Mouse (Mus musculus): ENCODE data around the gene Tmprss11f. TPM values are rescaled to one million over a fixed set of nuclear protein-coding genes. Genes with fewer than 3 reads are reported as not detected.
"Not testable (repeated sequence)": the region's sequence is repeated elsewhere in the genome, so short reads cannot be mapped to it uniquely, and the experiment has no call there.

The Tmprss11f gene
- polyA plus RNA-seq (2014; fragmentation: Nextera tagmentation; extraction: Ambion mirVana), result 0.14 and 0.31 TPM in 2 replicates

- Histone ChIP-seq H3K36me3 (ENCODE audit: control insufficient read depth, insufficient read depth, low read length) (no peaks in the 10 kb centered on the region), H3K9ac (ENCODE audit: low read depth, low read length) (no peak within 1 kb of the TSS), H3K4me3 (ENCODE audit: low read depth, low read length) (no peak within 1 kb of the TSS), H3K9me3 (ENCODE audit: control insufficient read depth, low read length) (no peaks in the 10 kb centered on the region), H3K27me3 (replicated peaks; ENCODE audit: control insufficient read depth, insufficient read depth, low read length) (no peaks in the 10 kb centered on the region), H3K4me1 (ENCODE audit: control insufficient read depth, insufficient read depth, low read length) (no peaks in the 10 kb centered on the region), H3K4me2 (ENCODE audit: low read depth, low read length) (no peak within 1 kb of the TSS), H3K27ac (replicated peaks; ENCODE audit: low read depth, low read length) (no peak within 1 kb of the TSS)
- ATAC-seq (ENCODE audit: low read depth), result no peak
- DNase-seq (ENCODE audit: low spot score), result peak; percentile 11
- 70% methylated on average over 5 of the region's 5 CpGs for WGBS
These were observed at the start of gene Tmprss11f for GRCm38 (mm10) chr5:86632324-86632723. Gene Tmprss11f (minus strand): TSS chr5:86632424.

- Histone ChIP-seq H3K27me3 (replicated peaks; ENCODE audit: control insufficient read depth, insufficient read depth, low read length) (no peaks in the 10 kb centered on the region), H3K9ac (ENCODE audit: low read depth, low read length) (no peak within 1 kb of the TSS), H3K4me2 (ENCODE audit: low read depth, low read length) (no peak within 1 kb of the TSS), H3K9me3 (ENCODE audit: control insufficient read depth, low read length) (no peaks in the 10 kb centered on the region), H3K27ac (replicated peaks; ENCODE audit: low read depth, low read length) (no peak within 1 kb of the TSS), H3K4me1 (ENCODE audit: control insufficient read depth, insufficient read depth, low read length) (no peaks in the 10 kb centered on the region), H3K4me3 (ENCODE audit: low read depth, low read length) (no peak within 1 kb of the TSS), H3K36me3 (ENCODE audit: control insufficient read depth, insufficient read depth, low read length) (no peaks in the 10 kb centered on the region)
- DNase-seq (ENCODE audit: low spot score) (peak; percentile 6), ATAC-seq (ENCODE audit: low read depth) (no peak)
- 61% methylated on average over 5 of the region's 5 CpGs for WGBS
These were observed 44.0 kb upstream of the Tmprss11f start, which contains the start of gene Tmprss11b for GRCm38 (mm10) chr5:86676262-86676661. Gene Tmprss11b (minus strand): TSS chr5:86676362.

- peak; percentile 56 for DNase-seq (ENCODE audit: low spot score)
- H3K4me2 ChIP-seq (ENCODE audit: low read depth, low read length); H3K9me3 ChIP-seq (ENCODE audit: control insufficient read depth, low read length); ATAC-seq (ENCODE audit: low read depth); H3K9ac ChIP-seq (ENCODE audit: low read depth, low read length); H3K27ac ChIP-seq (replicated peaks; ENCODE audit: low read depth, low read length); H3K27me3 ChIP-seq (replicated peaks; ENCODE audit: control insufficient read depth, insufficient read depth, low read length); H3K36me3 ChIP-seq (ENCODE audit: control insufficient read depth, insufficient read depth, low read length); H3K4me3 ChIP-seq (ENCODE audit: low read depth, low read length); H3K4me1 ChIP-seq (ENCODE audit: control insufficient read depth, insufficient read depth, low read length): not testable (repeated sequence)
- WGBS, result 30% methylated on average over 4 of the region's 4 CpGs
These were observed 17.0 kb upstream of the Tmprss11f start for GRCm38 (mm10) chr5:86649185-86649584.

GRCm38 (mm10) chr5:86640795-86641194, 8.6 kb upstream of the Tmprss11f start:
- H3K27ac ChIP-seq (replicated peaks; ENCODE audit: low read depth, low read length), result no peak overlapping the region
- H3K4me1 ChIP-seq (ENCODE audit: control insufficient read depth, insufficient read depth, low read length), result no peaks in the 10 kb centered on the region
- no peaks in the 10 kb centered on the region for H3K9me3 ChIP-seq (ENCODE audit: control insufficient read depth, low read length)
- no peaks in the 10 kb centered on the region for H3K27me3 ChIP-seq (replicated peaks; ENCODE audit: control insufficient read depth, insufficient read depth, low read length)
- DNase-seq (ENCODE audit: low spot score), result no peak
- H3K36me3 ChIP-seq (ENCODE audit: control insufficient read depth, insufficient read depth, low read length), result no peaks in the 10 kb centered on the region
- no peak overlapping the region for H3K4me2 ChIP-seq (ENCODE audit: low read depth, low read length)
- ATAC-seq (ENCODE audit: low read depth), result no peak
- H3K4me3 ChIP-seq (ENCODE audit: low read depth, low read length), result no peak overlapping the region
- no peak overlapping the region for H3K9ac ChIP-seq (ENCODE audit: low read depth, low read length)
- 62% methylated on average over 3 of the region's 3 CpGs for WGBS

- Histone ChIP-seq H3K4me1 (ENCODE audit: control insufficient read depth, insufficient read depth, low read length) (no peaks in the 10 kb centered on the region), H3K4me3 (ENCODE audit: low read depth, low read length) (no peak overlapping the region), H3K36me3 (ENCODE audit: control insufficient read depth, insufficient read depth, low read length) (no peaks in the 10 kb centered on the region), H3K9me3 (ENCODE audit: control insufficient read depth, low read length) (no peaks in the 10 kb centered on the region), H3K9ac (ENCODE audit: low read depth, low read length) (no peak overlapping the region), H3K4me2 (ENCODE audit: low read depth, low read length) (no peak overlapping the region), H3K27ac (replicated peaks; ENCODE audit: low read depth, low read length) (no peak overlapping the region), H3K27me3 (replicated peaks; ENCODE audit: control insufficient read depth, insufficient read depth, low read length) (no peaks in the 10 kb centered on the region)
- 48% methylated on average over 2 of the region's 2 CpGs for WGBS
- no peak for ATAC-seq (ENCODE audit: low read depth)
- DNase-seq (ENCODE audit: low spot score), result no peak
These were observed 1.5 kb downstream of the Tmprss11f start for GRCm38 (mm10) chr5:86630700-86631099.

GRCm38 (mm10) chr5:86621778-86622177, 10.4 kb downstream of the Tmprss11f start:
- Histone ChIP-seq H3K4me1 (ENCODE audit: control insufficient read depth, insufficient read depth, low read length) (no peaks in the 10 kb centered on the region), H3K4me2 (ENCODE audit: low read depth, low read length) (no peak overlapping the region), H3K27me3 (replicated peaks; ENCODE audit: control insufficient read depth, insufficient read depth, low read length) (no peaks in the 10 kb centered on the region), H3K9me3 (ENCODE audit: control insufficient read depth, low read length) (no peaks in the 10 kb centered on the region), H3K4me3 (ENCODE audit: low read depth, low read length) (no peak overlapping the region), H3K9ac (ENCODE audit: low read depth, low read length) (no peak overlapping the region), H3K27ac (replicated peaks; ENCODE audit: low read depth, low read length) (no peak overlapping the region), H3K36me3 (ENCODE audit: control insufficient read depth, insufficient read depth, low read length) (no peaks in the 10 kb centered on the region)
- WGBS, result 67% methylated on average over 1 of the region's 1 CpGs
- DNase-seq (ENCODE audit: low spot score) (no peak), ATAC-seq (ENCODE audit: low read depth) (no peak)

GRCm38 (mm10) chr5:86585896-86586295, 46.3 kb downstream of the Tmprss11f start:
- Histone ChIP-seq H3K4me2 (ENCODE audit: low read depth, low read length) (no peak overlapping the region), H3K9ac (ENCODE audit: low read depth, low read length) (no peak overlapping the region), H3K9me3 (ENCODE audit: control insufficient read depth, low read length) (no peaks in the 10 kb centered on the region), H3K27me3 (replicated peaks; ENCODE audit: control insufficient read depth, insufficient read depth, low read length) (no peaks in the 10 kb centered on the region), H3K27ac (replicated peaks; ENCODE audit: low read depth, low read length) (no peak overlapping the region), H3K36me3 (ENCODE audit: control insufficient read depth, insufficient read depth, low read length) (no peaks in the 10 kb centered on the region), H3K4me3 (ENCODE audit: low read depth, low read length) (no peak overlapping the region), H3K4me1 (ENCODE audit: control insufficient read depth, insufficient read depth, low read length) (no peaks in the 10 kb centered on the region)
- DNase-seq (ENCODE audit: low spot score) (no peak), ATAC-seq (ENCODE audit: low read depth) (no peak)
- 71% methylated on average over 3 of the region's 3 CpGs for WGBS

GRCm38 (mm10) chr5:86582618-86583017, 49.6 kb downstream of the Tmprss11f start:
- Histone ChIP-seq H3K9ac (ENCODE audit: low read depth, low read length) (no peak overlapping the region), H3K27ac (replicated peaks; ENCODE audit: low read depth, low read length) (no peak overlapping the region), H3K4me3 (ENCODE audit: low read depth, low read length) (no peak overlapping the region), H3K36me3 (ENCODE audit: control insufficient read depth, insufficient read depth, low read length) (no peaks in the 10 kb centered on the region), H3K4me1 (ENCODE audit: control insufficient read depth, insufficient read depth, low read length) (no peaks in the 10 kb centered on the region), H3K27me3 (replicated peaks; ENCODE audit: control insufficient read depth, insufficient read depth, low read length) (no peaks in the 10 kb centered on the region), H3K9me3 (ENCODE audit: control insufficient read depth, low read length) (no peaks in the 10 kb centered on the region), H3K4me2 (ENCODE audit: low read depth, low read length) (no peak overlapping the region)
- 80% methylated on average over 5 of the region's 5 CpGs for WGBS
- peak; percentile 9 for DNase-seq (ENCODE audit: low spot score)
- ATAC-seq (ENCODE audit: low read depth), result no peak

GRCm38 (mm10) chr5:86581998-86582397, 50.2 kb downstream of the Tmprss11f start:
- H3K27ac ChIP-seq (replicated peaks; ENCODE audit: low read depth, low read length), result no peak overlapping the region
- ATAC-seq (ENCODE audit: low read depth), result no peak
- H3K27me3 ChIP-seq (replicated peaks; ENCODE audit: control insufficient read depth, insufficient read depth, low read length), result no peaks in the 10 kb centered on the region
- no peak overlapping the region for H3K9ac ChIP-seq (ENCODE audit: low read depth, low read length)
- no peak overlapping the region for H3K4me2 ChIP-seq (ENCODE audit: low read depth, low read length)
- WGBS, result 53% methylated on average over 5 of the region's 5 CpGs
- H3K9me3 ChIP-seq (ENCODE audit: control insufficient read depth, low read length), result no peaks in the 10 kb centered on the region
- DNase-seq (ENCODE audit: low spot score), result no peak
- H3K36me3 ChIP-seq (ENCODE audit: control insufficient read depth, insufficient read depth, low read length), result no peaks in the 10 kb centered on the region
- H3K4me3 ChIP-seq (ENCODE audit: low read depth, low read length), result no peak overlapping the region
- H3K4me1 ChIP-seq (ENCODE audit: control insufficient read depth, insufficient read depth, low read length), result no peaks in the 10 kb centered on the region
